ENCODE assay signal across 11 mouse cellular contexts in genomic region chr2:28244667-28245395, GRCm38 (mm10). TPM values are rescaled to one million over a fixed set of nuclear protein-coding genes. Genes with fewer than 3 reads are reported as not detected.
DNase-seq lines count a peak whose midpoint lies in the region; ATAC-seq and TF ChIP-seq lines count a peak whose summit lies in the region.
"Had no signal": no experiment of that assay in that cellular context is flagged by ENCODE, and none has a peak within 500 bp of the region (broad histone marks: within the 10 kb centered on the region; RNA-seq: fewer than 3 reads in every experiment).

No protein-coding gene starts in this region.

- no peaks in the 10 kb centered on the region for H3K9me3 ChIP-seq in embryonic facial prominence, embryonic 14.5 days (ENCODE audit: control insufficient read depth, low read length)
- no peaks in the 10 kb centered on the region for H3K9me3 ChIP-seq in embryonic facial prominence, embryonic 10.5 days
- no peaks in the 10 kb centered on the region for H3K9me3 ChIP-seq in midbrain, embryonic 11.5 days (ENCODE audit: control insufficient read depth, low read length)
- H3K9me3 ChIP-seq in midbrain, embryonic 13.5 days: no peaks in the 10 kb centered on the region
- H3K9me3 ChIP-seq in forebrain, postnatal 0 days (ENCODE audit: low read length): no peaks in the 10 kb centered on the region

- H3K27ac ChIP-seq in embryonic facial prominence, embryonic 14.5 days (replicated peaks; ENCODE audit: low read depth, low read length): no peak overlapping the region
- no peak overlapping the region; the same call in 1 of the 2 replicates for H3K27ac ChIP-seq in embryonic facial prominence, embryonic 10.5 days (replicated peaks)
- no peak overlapping the region for H3K27ac ChIP-seq in midbrain, embryonic 11.5 days (ENCODE audit: low read depth, low read length)
- H3K27ac ChIP-seq in midbrain, embryonic 13.5 days: no peak overlapping the region
- no peak overlapping the region for H3K27ac ChIP-seq in forebrain, postnatal 0 days (ENCODE audit: low read depth, low read length)

- TF ChIP-seq CTCF in forebrain, postnatal 0 days (IDR thresholded peaks at IDR 0.05; ENCODE audit: low read depth): no peak

- H3K4me2 ChIP-seq in embryonic facial prominence, embryonic 14.5 days (ENCODE audit: low read depth, low read length): no peak overlapping the region
- H3K4me2 ChIP-seq in midbrain, embryonic 11.5 days: no peak overlapping the region
- H3K4me2 ChIP-seq in midbrain, embryonic 13.5 days (replicated peaks): no peak overlapping the region
- H3K4me2 ChIP-seq in forebrain, postnatal 0 days (ENCODE audit: low read depth): no peak overlapping the region
- H3K4me2 ChIP-seq: heart, embryonic 11.5 days; lung, embryonic 14.5 days had no signal

- H3K4me1 ChIP-seq in embryonic facial prominence, embryonic 14.5 days (ENCODE audit: control insufficient read depth, insufficient read depth, low read length): 0 out of 2 replicates have a peak, but pooled peaks cover 3% of the 10 kb centered on the region
- H3K4me1 ChIP-seq in embryonic facial prominence, embryonic 10.5 days: peaks cover 12% of the 10 kb centered on the region; the same call in 1 of the 2 replicates
- H3K4me1 ChIP-seq in midbrain, embryonic 11.5 days (ENCODE audit: control insufficient read depth, insufficient read depth, low read length): no peaks in the 10 kb centered on the region
- peaks cover 4% of the 10 kb centered on the region; the same call in 1 of the 2 replicates for H3K4me1 ChIP-seq in midbrain, embryonic 13.5 days (replicated peaks)
- no peaks in the 10 kb centered on the region for H3K4me1 ChIP-seq in forebrain, postnatal 0 days (ENCODE audit: insufficient read depth)

- no peak overlapping the region for H3K9ac ChIP-seq in embryonic facial prominence, embryonic 14.5 days (ENCODE audit: low read depth, low read length)
- H3K9ac ChIP-seq in midbrain, embryonic 11.5 days (ENCODE audit: low read length): no peak overlapping the region
- H3K9ac ChIP-seq in midbrain, embryonic 13.5 days (replicated peaks): no peak overlapping the region
- H3K9ac ChIP-seq in forebrain, postnatal 0 days: no peak overlapping the region
- H3K9ac ChIP-seq: lung, embryonic 14.5 days had no signal

- H3K36me3 ChIP-seq in embryonic facial prominence, embryonic 14.5 days (ENCODE audit: control insufficient read depth, insufficient read depth, low read length): no peaks in the 10 kb centered on the region
- no peaks in the 10 kb centered on the region for H3K36me3 ChIP-seq in embryonic facial prominence, embryonic 10.5 days (replicated peaks)
- no peaks in the 10 kb centered on the region for H3K36me3 ChIP-seq in midbrain, embryonic 11.5 days (ENCODE audit: control insufficient read depth, insufficient read depth, low read length)
- H3K36me3 ChIP-seq in midbrain, embryonic 13.5 days: no peaks in the 10 kb centered on the region
- H3K36me3 ChIP-seq in forebrain, postnatal 0 days (ENCODE audit: insufficient read depth): no peaks in the 10 kb centered on the region

- no peaks in the 10 kb centered on the region for H3K27me3 ChIP-seq in embryonic facial prominence, embryonic 14.5 days (replicated peaks; ENCODE audit: control insufficient read depth, insufficient read depth, low read length)
- H3K27me3 ChIP-seq in embryonic facial prominence, embryonic 10.5 days (replicated peaks; ENCODE audit: low read depth, poor library complexity, severe bottlenecking): no peaks in the 10 kb centered on the region
- H3K27me3 ChIP-seq in midbrain, embryonic 11.5 days (ENCODE audit: control insufficient read depth, insufficient read depth, low read length): no peaks in the 10 kb centered on the region
- H3K27me3 ChIP-seq in midbrain, embryonic 13.5 days: no peaks in the 10 kb centered on the region
- no peaks in the 10 kb centered on the region for H3K27me3 ChIP-seq in forebrain, postnatal 0 days (ENCODE audit: insufficient read depth, low read length)

- 68% methylated on average over 8 of the region's 8 CpGs for WGBS in embryonic facial prominence, embryonic 14.5 days
- 62% methylated on average over 8 of the region's 8 CpGs for WGBS in embryonic facial prominence, embryonic 10.5 days
- WGBS in midbrain, embryonic 11.5 days: 68% methylated on average over 8 of the region's 8 CpGs
- 65% methylated on average over 8 of the region's 8 CpGs for WGBS in midbrain, embryonic 13.5 days
- 67% methylated on average over 8 of the region's 8 CpGs for WGBS in forebrain, postnatal 0 days

- H3K4me3 ChIP-seq in embryonic facial prominence, embryonic 14.5 days (ENCODE audit: low read depth, low read length): no peak overlapping the region
- H3K4me3 ChIP-seq in embryonic facial prominence, embryonic 10.5 days: no peak overlapping the region
- no peak overlapping the region for H3K4me3 ChIP-seq in midbrain, embryonic 11.5 days (ENCODE audit: low read depth, low read length)
- no peak overlapping the region for H3K4me3 ChIP-seq in midbrain, embryonic 13.5 days (replicated peaks)
- no peak overlapping the region for H3K4me3 ChIP-seq in forebrain, postnatal 0 days (ENCODE audit: low read depth, low read length)

- no peak for ATAC-seq in embryonic facial prominence, embryonic 14.5 days (ENCODE audit: low read depth)
- no peak for ATAC-seq in midbrain, embryonic 11.5 days (ENCODE audit: low FRiP score)
- ATAC-seq in midbrain, embryonic 13.5 days: no peak
- ATAC-seq in forebrain, postnatal 0 days: no peak
- ATAC-seq: inflammation-experienced regulatory T-cells, adult 6 months had no signal

- DNase-seq in embryonic facial prominence, embryonic 14.5 days (ENCODE audit: low spot score): peak; percentile 17
- DNase-seq in embryonic facial prominence, embryonic 10.5 days (ENCODE audit: low spot score): no peak
- DNase-seq in midbrain, embryonic 11.5 days (ENCODE audit: low spot score, missing footprints): peak; percentile 72
- peak; percentile 40 to 58 for DNase-seq in cerebellum, postnatal 36 days
- DNase-seq in telencephalon, adult 2 months (ENCODE audit: low read depth, low spot score): peak; percentile 91
- no peak for DNase-seq in forebrain, postnatal 0 days
- no peak for DNase-seq in spleen, postnatal 4 days (ENCODE audit: low spot score in 2 of 2)
- DNase-seq: lung, embryonic 14.5 days had no signal

RNA-seq across cellular contexts. Expression of gene Olfm1, which starts 52.0 kb away (rescaled TPM):
- polyA plus RNA-seq in embryonic facial prominence, embryonic 14.5 days (2014; fragmentation: Nextera tagmentation; extraction: Ambion mirVana): 45.1 and 46.1 TPM in 2 replicates
- polyA plus RNA-seq in embryonic facial prominence, embryonic 10.5 days (2016; fragmentation: Nextera tagmentation; extraction: Ambion mirVana): 16.8 and 20.4 TPM in 2 replicates
- polyA plus RNA-seq in midbrain, embryonic 11.5 days (2014; fragmentation: Nextera tagmentation; extraction: Ambion mirVana): 60.7 and 68.6 TPM in 2 replicates
- polyA plus RNA-seq in midbrain, embryonic 13.5 days (2015; fragmentation: Nextera tagmentation; extraction: Ambion mirVana): 171 and 203 TPM in 2 replicates
- 277 and 344 TPM in 2 replicates for total RNA-seq in forebrain, postnatal 0 days (2014; rRNA removed)
- polyA plus RNA-seq in forebrain, postnatal 0 days (2015; fragmentation: Nextera tagmentation; extraction: Ambion mirVana): 347 and 444 TPM in 2 replicates

Comparison
In these comparisons a context has a peak if more than half of its experiments do, and no peak if none do; other contexts are left out.
1. DNase-seq: peak in embryonic facial prominence, embryonic 14.5 days (single experiment), midbrain, embryonic 11.5 days (single experiment), cerebellum, postnatal 36 days (2 of 2) and telencephalon, adult 2 months (single experiment); none in embryonic facial prominence, embryonic 10.5 days (single experiment), forebrain, postnatal 0 days (single experiment) and spleen, postnatal 4 days (0 of 2).